Mouse (Mus musculus): ENCODE data around the gene Polh. TPM values are rescaled to one million over a fixed set of nuclear protein-coding genes. Genes with fewer than 3 reads are reported as not detected.

Polh gene
- 12.5 and 12.7 TPM in 2 replicates for polyA plus RNA-seq (2016; fragmentation: Nextera tagmentation; extraction: Ambion mirVana)

DNA sequence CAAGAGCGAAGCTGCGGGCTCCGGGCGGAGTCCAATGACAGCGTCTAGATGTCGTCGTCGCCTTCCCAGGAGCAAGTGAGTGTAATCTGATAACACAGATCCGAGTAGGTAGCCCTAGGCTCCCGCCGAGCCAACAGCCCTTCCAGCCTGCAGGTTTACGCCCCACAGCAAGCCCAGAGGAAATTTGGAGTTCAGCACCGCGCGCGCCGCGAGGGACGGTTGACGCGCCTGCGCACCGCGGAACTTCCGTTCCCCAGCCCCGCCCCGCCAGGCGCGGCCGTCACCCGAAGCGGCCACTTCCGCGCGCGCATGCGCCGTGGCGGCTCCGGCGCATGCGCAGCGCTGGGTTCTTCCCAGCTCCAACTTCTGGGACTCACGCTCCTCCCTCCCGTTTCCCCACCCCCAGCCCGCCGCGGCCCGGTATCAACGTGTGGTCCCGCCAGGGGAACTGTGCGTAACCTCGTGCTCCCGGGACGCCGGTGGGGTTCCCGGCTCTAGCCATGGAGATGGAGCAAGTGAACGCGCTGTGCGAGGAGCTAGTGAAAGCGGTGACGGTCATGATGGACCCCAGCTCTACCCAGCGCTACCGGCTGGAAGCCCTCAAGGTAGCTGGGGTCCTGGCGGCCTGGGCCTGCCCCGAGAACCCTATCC is at the start of gene Polh, which contains the start of gene Xpo5:
TSS of gene Polh (minus strand) at position 225 of the 651 bp plus-strand sequence.
TSS of gene Xpo5 (plus strand) at position 362 of the 651 bp plus-strand sequence.
- no peaks in the 10 kb centered on the region for H3K27me3 ChIP-seq (replicated peaks)
- H3K9ac ChIP-seq, result peak within 1 kb of the TSS; percentile 94
- H3K4me2 ChIP-seq, result peak within 1 kb of the TSS; percentile 80
- peak within 1 kb of the TSS; percentile 96 for H3K4me3 ChIP-seq
- no peaks in the 10 kb centered on the region for H3K9me3 ChIP-seq (replicated peaks)
- under 1% methylated on average over 66 of the region's 66 CpGs for WGBS
- peaks cover 33% of the 10 kb centered on the region for H3K36me3 ChIP-seq
- H3K4me1 ChIP-seq (replicated peaks), result peaks cover 13% of the 10 kb centered on the region
- ATAC-seq (ENCODE audit: insufficient number of reproducible peaks, low FRiP score), result peak; percentile 94
- H3K27ac ChIP-seq (ENCODE audit: poor library complexity, severe bottlenecking), result peak within 1 kb of the TSS; percentile 92

DNA sequence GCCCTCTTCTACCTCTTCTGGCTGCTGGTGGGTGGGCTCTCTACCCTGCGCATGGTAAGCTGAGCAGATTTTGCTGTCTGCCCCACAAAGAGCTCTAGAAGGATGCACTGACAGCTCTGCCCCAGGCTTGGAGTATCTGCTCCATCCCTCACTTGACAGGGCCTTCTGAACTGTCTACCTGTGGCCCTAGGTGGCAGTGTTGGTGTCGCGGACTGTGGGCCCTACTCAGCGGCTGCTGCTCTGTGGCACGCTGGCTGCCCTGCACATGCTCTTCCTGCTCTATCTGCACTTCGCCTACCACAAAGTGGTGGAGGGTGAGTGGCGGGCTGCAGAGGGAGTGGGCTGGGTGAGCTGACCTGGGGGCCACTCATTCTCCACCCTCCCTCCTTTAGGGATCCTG is 48.7 kb upstream of the Polh start:
- WGBS, result 74% methylated on average over 7 of the region's 7 CpGs
- no peak overlapping the region for H3K9ac ChIP-seq
- H3K4me1 ChIP-seq (replicated peaks), result peaks cover 33% of the 10 kb centered on the region
- no peak overlapping the region for H3K27ac ChIP-seq (ENCODE audit: poor library complexity, severe bottlenecking)
- H3K4me3 ChIP-seq, result no peak overlapping the region
- H3K36me3 ChIP-seq, result peaks cover 38% of the 10 kb centered on the region
- peaks cover 21% of the 10 kb centered on the region for H3K27me3 ChIP-seq (replicated peaks)
- no peak overlapping the region for H3K4me2 ChIP-seq
- H3K9me3 ChIP-seq (replicated peaks), result no peaks in the 10 kb centered on the region
- no peak for ATAC-seq (ENCODE audit: insufficient number of reproducible peaks, low FRiP score)

DNA sequence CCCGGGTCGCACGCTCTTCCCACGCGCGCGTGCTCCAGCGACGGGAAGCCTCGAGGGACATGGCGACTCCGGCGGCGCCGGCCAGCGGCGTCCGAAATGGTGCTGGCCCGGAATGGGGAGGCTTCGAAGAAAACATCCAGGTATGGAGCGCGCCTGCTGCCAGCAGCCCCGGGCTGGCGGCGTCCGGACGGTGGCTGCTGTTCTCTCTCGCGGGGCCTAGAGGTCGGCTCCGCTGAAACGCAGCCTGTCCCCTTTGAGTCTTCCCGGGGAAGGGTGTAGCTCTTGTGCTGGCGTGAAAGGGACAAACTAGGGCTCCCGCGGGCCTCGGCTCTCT is 45.7 kb upstream of the Polh start:
- Histone ChIP-seq H3K4me1 (replicated peaks) (peaks cover 22% of the 10 kb centered on the region), H3K9me3 (replicated peaks) (no peaks in the 10 kb centered on the region), H3K36me3 (peaks cover 67% of the 10 kb centered on the region), H3K27ac (ENCODE audit: poor library complexity, severe bottlenecking) (peak overlapping the region; percentile 58), H3K4me2 (peak overlapping the region; percentile 86), H3K27me3 (replicated peaks) (no peaks in the 10 kb centered on the region), H3K9ac (peak overlapping the region; percentile 96), H3K4me3 (peak overlapping the region; percentile 83)
- under 1% methylated on average over 37 of the region's 37 CpGs for WGBS
- ATAC-seq (ENCODE audit: insufficient number of reproducible peaks, low FRiP score), result no peak; the same call in 1 of the 2 replicates

DNA sequence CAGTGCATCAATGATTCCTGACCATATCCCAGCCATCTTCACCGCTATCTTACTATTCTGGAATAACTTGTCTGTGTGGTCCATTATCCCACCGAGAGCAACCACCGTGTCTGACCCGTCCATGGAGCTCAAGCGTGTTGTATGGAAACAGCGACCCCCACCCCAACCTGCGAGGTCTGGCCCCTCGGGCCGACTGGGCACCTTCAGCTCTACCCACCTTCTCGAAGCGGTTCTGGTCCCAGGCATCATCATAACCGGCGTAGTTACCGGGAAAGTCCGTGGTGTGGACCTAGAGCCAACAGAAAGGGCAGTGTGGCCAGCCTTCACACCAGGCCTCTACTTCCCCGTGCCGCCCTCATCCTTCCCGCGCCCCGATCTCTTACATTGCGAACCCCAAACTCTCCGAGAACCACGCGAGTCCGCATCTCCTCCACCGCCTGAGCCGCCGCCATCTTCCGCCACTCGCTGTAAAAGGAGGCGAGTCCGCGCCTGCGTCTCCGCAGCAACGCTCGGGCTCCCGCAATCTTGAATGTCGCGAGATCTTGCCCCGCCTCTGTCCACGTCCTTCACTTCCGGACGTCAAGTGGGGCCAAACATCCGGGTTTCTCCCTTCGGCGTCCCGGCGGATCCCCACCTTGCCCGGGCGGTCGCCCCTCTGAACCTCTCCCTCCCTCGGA is 45.2 kb upstream of the Polh start, which contains the start of the genes Polr1c and Yipf3:
TSS of gene Polr1c (minus strand) at position 543 of the 677 bp plus-strand sequence.
TSS of gene Yipf3 (plus strand) at position 569 of the 677 bp plus-strand sequence.
- under 1% methylated on average over 53 of the region's 53 CpGs for WGBS
- peak; percentile 90 for ATAC-seq (ENCODE audit: insufficient number of reproducible peaks, low FRiP score)
- peak within 1 kb of the TSS; percentile 96 for H3K9ac ChIP-seq

DNA sequence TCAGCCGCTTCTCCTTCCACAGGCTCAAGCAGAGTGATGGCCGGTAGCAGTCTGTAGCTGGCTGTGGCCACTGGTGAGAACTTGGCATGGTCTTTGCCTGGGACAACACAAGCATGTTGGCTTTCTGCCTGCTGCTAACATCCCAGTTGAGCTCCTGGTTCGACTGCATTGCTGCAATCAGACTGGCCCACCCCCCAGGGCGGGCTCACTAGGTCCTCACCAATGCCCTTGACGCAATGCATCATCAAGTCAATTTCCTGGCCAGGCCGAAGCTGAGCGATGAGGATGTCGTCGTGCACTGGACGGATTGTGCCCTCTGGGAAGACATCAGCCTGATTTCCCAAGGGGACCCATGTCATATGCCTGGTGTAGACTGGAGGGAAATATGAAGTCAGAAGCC is 42.1 kb upstream of the Polh start:
- Histone ChIP-seq H3K36me3 (peaks cover 71% of the 10 kb centered on the region), H3K9ac (no peak overlapping the region), H3K27ac (ENCODE audit: poor library complexity, severe bottlenecking) (no peak overlapping the region), H3K27me3 (replicated peaks) (0 out of 2 replicates have a peak, but pooled peaks cover 8% of the 10 kb centered on the region), H3K4me2 (no peak overlapping the region), H3K4me3 (no peak overlapping the region), H3K4me1 (replicated peaks) (peaks cover 19% of the 10 kb centered on the region), H3K9me3 (replicated peaks) (no peaks in the 10 kb centered on the region)
- ATAC-seq (ENCODE audit: insufficient number of reproducible peaks, low FRiP score), result no peak
- 82% methylated on average over 10 of the region's 10 CpGs for WGBS

More for the DNA sequence above, 45.2 kb upstream of the Polh start, which contains the start of the genes Polr1c and Yipf3:
- Histone ChIP-seq H3K36me3 (peaks cover 72% of the 10 kb centered on the region), H3K27ac (ENCODE audit: poor library complexity, severe bottlenecking) (peak within 1 kb of the TSS; percentile 58), H3K4me1 (replicated peaks) (peaks cover 20% of the 10 kb centered on the region), H3K9me3 (replicated peaks) (no peaks in the 10 kb centered on the region), H3K4me3 (peak within 1 kb of the TSS; percentile 83), H3K4me2 (peak within 1 kb of the TSS; percentile 86), H3K27me3 (replicated peaks) (no peaks in the 10 kb centered on the region)

DNA sequence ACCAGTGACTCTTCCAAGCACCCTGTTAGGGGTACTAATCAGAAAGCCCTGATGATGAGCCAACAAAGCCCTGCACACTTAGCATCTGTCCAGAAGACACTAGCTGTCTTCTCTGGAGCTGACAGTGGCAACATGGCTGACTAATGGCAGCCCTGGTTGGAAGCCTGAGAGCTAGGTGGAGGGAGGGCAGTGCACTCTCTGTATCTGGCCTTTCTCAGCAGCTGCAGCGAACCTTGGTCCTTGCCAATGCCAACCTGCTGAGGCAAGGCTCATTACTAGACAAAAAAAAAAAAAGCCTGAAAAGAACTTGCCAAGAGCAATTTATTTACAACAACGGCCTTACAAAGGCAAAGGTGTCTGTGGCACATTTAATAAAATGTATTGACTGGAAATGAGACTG is 41.2 kb upstream of the Polh start:
- no peak overlapping the region for H3K4me3 ChIP-seq
- no peak overlapping the region for H3K27ac ChIP-seq (ENCODE audit: poor library complexity, severe bottlenecking)
- no peak overlapping the region for H3K9ac ChIP-seq
- 83% methylated on average over 2 of the region's 2 CpGs for WGBS
- H3K4me1 ChIP-seq (replicated peaks), result peaks cover 18% of the 10 kb centered on the region
- peaks cover 75% of the 10 kb centered on the region for H3K36me3 ChIP-seq
- H3K4me2 ChIP-seq, result no peak overlapping the region
- no peaks in the 10 kb centered on the region for H3K9me3 ChIP-seq (replicated peaks)
- H3K27me3 ChIP-seq (replicated peaks), result 0 out of 2 replicates have a peak, but pooled peaks cover 8% of the 10 kb centered on the region
- no peak for ATAC-seq (ENCODE audit: insufficient number of reproducible peaks, low FRiP score)

DNA sequence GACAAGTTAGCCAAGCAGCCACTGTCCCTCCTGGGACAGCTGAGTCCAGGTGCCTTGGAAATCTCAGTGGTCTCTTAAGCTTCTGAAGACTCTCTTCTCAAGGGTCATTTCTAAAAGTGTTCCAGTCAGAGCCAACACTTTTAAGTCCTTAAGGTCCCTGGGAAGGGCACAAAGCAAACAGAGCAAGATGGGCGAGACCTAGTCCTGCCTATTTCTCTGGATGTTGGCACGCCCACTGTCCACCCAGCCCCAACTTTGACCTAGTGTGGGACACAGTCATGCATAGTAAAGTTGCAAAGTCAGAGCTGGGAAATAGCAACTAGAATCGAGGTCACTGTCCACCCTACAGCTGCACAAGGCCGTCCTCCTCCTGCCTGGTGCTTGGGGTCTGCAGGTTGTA is 40.5 kb upstream of the Polh start:
- Histone ChIP-seq H3K9ac (no peak overlapping the region), H3K4me2 (no peak overlapping the region), H3K9me3 (replicated peaks) (no peaks in the 10 kb centered on the region), H3K4me1 (replicated peaks) (peaks cover 22% of the 10 kb centered on the region), H3K4me3 (no peak overlapping the region), H3K36me3 (peaks cover 79% of the 10 kb centered on the region), H3K27ac (ENCODE audit: poor library complexity, severe bottlenecking) (no peak overlapping the region), H3K27me3 (replicated peaks) (0 out of 2 replicates have a peak, but pooled peaks cover 8% of the 10 kb centered on the region)
- 86% methylated on average over 4 of the region's 4 CpGs for WGBS
- ATAC-seq (ENCODE audit: insufficient number of reproducible peaks, low FRiP score), result no peak

DNA sequence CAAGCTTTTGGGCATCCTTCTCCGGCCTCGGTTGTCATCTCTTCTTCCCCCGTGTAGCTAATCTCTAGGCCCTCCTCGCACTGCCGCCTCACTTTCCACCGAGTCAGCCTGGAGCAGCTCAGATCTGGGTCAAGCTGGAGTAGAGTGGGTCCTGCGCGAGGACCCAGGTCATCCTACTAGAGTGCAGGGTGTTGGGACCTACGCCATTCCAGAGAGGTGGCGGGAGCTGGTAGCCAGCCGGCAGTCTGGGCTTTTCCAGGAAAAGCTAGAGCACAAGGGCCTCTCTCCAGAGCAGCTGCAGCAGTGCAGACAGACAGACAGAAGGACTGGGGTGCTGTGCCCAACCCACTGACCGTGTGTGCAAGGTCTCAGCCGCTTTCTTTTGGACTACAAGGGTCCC is 39.8 kb upstream of the Polh start:
- Histone ChIP-seq H3K9ac (no peak overlapping the region), H3K27me3 (replicated peaks) (0 out of 2 replicates have a peak, but pooled peaks cover 8% of the 10 kb centered on the region), H3K9me3 (replicated peaks) (no peaks in the 10 kb centered on the region), H3K4me3 (no peak overlapping the region), H3K36me3 (peaks cover 85% of the 10 kb centered on the region), H3K4me2 (no peak overlapping the region), H3K27ac (ENCODE audit: poor library complexity, severe bottlenecking) (no peak overlapping the region), H3K4me1 (replicated peaks) (peaks cover 24% of the 10 kb centered on the region)
- WGBS, result 88% methylated on average over 13 of the region's 13 CpGs
- no peak for ATAC-seq (ENCODE audit: insufficient number of reproducible peaks, low FRiP score)

DNA sequence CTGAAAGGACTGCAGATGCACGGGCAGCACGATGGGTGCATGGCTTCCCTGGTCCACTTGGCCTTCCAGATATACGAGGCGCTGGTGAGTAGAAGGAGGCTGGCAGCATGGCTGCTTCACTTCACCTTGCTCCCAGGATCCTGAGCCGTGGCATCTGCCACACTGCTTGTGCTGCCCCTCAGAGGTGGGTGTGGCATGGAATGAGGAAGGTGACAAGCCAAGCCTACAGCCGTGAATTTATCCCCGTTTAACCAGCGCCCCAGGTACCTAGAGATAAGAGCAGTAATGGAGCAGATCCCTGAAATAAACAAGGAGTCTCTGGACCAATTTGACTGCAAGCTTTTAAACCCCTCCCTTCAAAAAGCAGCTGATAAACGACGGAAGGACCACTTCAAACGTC is 39.0 kb upstream of the Polh start:
- 61% methylated on average over 11 of the region's 11 CpGs for WGBS
- H3K27ac ChIP-seq (ENCODE audit: poor library complexity, severe bottlenecking), result no peak overlapping the region
- 0 out of 2 replicates have a peak, but pooled peaks cover 8% of the 10 kb centered on the region for H3K27me3 ChIP-seq (replicated peaks)
- 0 out of 2 replicates have a peak overlapping the region, but pooled peaks have one; percentile 0 for H3K9ac ChIP-seq
- H3K4me2 ChIP-seq, result no peak overlapping the region
- H3K4me1 ChIP-seq (replicated peaks), result peaks cover 16% of the 10 kb centered on the region
- no peaks in the 10 kb centered on the region for H3K9me3 ChIP-seq (replicated peaks)
- no peak for ATAC-seq (ENCODE audit: insufficient number of reproducible peaks, low FRiP score)
- no peak overlapping the region for H3K4me3 ChIP-seq
- peaks cover 93% of the 10 kb centered on the region for H3K36me3 ChIP-seq

DNA sequence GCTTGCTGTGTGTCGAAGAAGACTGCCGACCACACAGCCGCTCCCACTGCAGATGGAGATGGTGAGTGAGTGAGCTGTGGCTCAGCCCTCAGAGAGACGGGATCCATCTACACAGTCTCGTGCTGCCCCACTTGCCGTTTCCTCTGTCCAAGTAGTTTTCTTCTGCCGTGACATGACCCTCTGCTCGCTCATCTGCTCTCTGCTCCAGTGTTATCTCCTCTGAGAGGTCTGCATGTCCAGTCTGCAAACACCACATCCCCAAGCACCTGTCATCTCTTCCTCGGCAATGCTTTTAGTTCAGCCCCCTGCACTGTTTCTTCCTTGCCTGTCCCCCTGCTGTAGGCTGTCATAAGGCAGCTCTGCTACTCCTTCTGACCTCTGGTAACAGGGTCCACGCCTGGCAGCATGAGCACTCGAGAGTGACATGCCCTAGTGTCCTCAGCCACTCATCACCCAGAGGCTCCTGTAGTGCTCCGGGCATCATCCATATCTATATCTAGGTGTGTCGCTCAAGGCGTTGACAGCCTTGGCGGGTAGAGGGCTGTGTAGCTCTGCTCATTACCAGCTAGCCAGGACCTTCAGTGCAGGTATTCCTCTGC is 37.2 kb upstream of the Polh start:
- Histone ChIP-seq H3K36me3 (peaks cover 93% of the 10 kb centered on the region), H3K9me3 (replicated peaks) (no peaks in the 10 kb centered on the region), H3K4me3 (no peak overlapping the region), H3K27me3 (replicated peaks) (peaks cover 19% of the 10 kb centered on the region; the same call in 1 of the 2 replicates), H3K4me1 (replicated peaks) (peaks cover 16% of the 10 kb centered on the region), H3K9ac (peak overlapping the region; percentile 35; the same call in 1 of the 2 replicates), H3K27ac (ENCODE audit: poor library complexity, severe bottlenecking) (peak overlapping the region; percentile 29; the same call in 1 of the 2 replicates), H3K4me2 (peak overlapping the region; percentile 18; the same call in 1 of the 2 replicates)
- 36% methylated on average over 15 of the region's 15 CpGs for WGBS
- ATAC-seq (ENCODE audit: insufficient number of reproducible peaks, low FRiP score), result peak; percentile 66

DNA sequence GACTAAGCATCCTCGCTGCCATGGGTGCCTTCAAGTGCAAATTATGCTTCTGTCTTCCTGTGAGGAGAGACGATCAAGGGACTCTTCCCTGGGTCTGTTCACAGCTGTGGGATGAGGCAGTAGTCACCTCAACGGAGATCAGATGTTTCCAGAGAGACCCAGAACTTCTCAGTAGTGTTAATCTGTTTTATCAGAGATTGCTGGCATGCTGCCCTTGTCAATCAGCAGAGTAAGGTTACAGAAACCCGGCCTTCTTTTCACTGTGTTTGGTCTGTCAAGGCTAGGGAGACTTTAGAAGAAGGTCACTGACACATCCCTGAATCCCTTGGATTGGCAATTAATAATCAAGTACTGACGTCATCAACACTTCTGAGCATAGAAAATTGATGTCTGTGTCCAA is 35.0 kb upstream of the Polh start:
- Histone ChIP-seq H3K4me1 (replicated peaks) (peaks cover 16% of the 10 kb centered on the region), H3K27me3 (replicated peaks) (peaks cover 18% of the 10 kb centered on the region; the same call in 1 of the 2 replicates), H3K4me3 (no peak overlapping the region), H3K4me2 (no peak overlapping the region), H3K9me3 (replicated peaks) (no peaks in the 10 kb centered on the region), H3K36me3 (peaks cover 91% of the 10 kb centered on the region), H3K9ac (no peak overlapping the region), H3K27ac (ENCODE audit: poor library complexity, severe bottlenecking) (no peak overlapping the region)
- WGBS, result 63% methylated on average over 5 of the region's 5 CpGs
- no peak for ATAC-seq (ENCODE audit: insufficient number of reproducible peaks, low FRiP score)
